Comparison of ENCODE assay signal across 20 mouse cellular contexts in genomic region chr17:50731876-50732275, GRCm38 (mm10).
A peak's percentile ranks its signal among the peaks of the same experiment; 100 is the strongest.
DNase-seq lines count a peak whose midpoint lies in the region; ATAC-seq lines count a peak whose summit lies in the region.
"Had no signal": no experiment of that assay in that cellular context is flagged by ENCODE, and none has a peak within 500 bp of the region (broad histone marks: within the 10 kb centered on the region; RNA-seq: fewer than 3 reads in every experiment).

No protein-coding gene starts in this region.

- no peak overlapping the region for H3K4me2 ChIP-seq in intestine, embryonic 14.5 days (ENCODE audit: low read length)
- no peak overlapping the region for H3K4me2 ChIP-seq in intestine, embryonic 16.5 days (ENCODE audit: low read depth, low read length)
- no peak overlapping the region for H3K4me2 ChIP-seq in neural tube, embryonic 15.5 days
- H3K4me2 ChIP-seq: embryonic facial prominence, embryonic 15.5 days; forebrain, embryonic 13.5 days; heart, embryonic 15.5 days; hindbrain, embryonic 15.5 days; liver, embryonic 13.5 days; midbrain, embryonic 11.5 days; neural tube, embryonic 12.5 days had no signal

- H3K4me1 ChIP-seq in intestine, embryonic 14.5 days (replicated peaks; ENCODE audit: control insufficient read depth, insufficient read depth, low read length): no peaks in the 10 kb centered on the region
- H3K4me1 ChIP-seq in intestine, embryonic 16.5 days (ENCODE audit: control insufficient read depth, insufficient read depth, low read length): no peaks in the 10 kb centered on the region
- H3K4me1 ChIP-seq in neural tube, embryonic 15.5 days: 0 out of 2 replicates have a peak, but pooled peaks cover 8% of the 10 kb centered on the region
- H3K4me1 ChIP-seq: hindbrain, embryonic 15.5 days; neural tube, embryonic 12.5 days had no signal

- no peak overlapping the region for H3K4me3 ChIP-seq in intestine, embryonic 14.5 days (ENCODE audit: low read depth, low read length)
- H3K4me3 ChIP-seq in intestine, embryonic 16.5 days (ENCODE audit: low read length): no peak overlapping the region
- no peak overlapping the region for H3K4me3 ChIP-seq in neural tube, embryonic 15.5 days (replicated peaks)
- H3K4me3 ChIP-seq: embryonic facial prominence, embryonic 15.5 days; forebrain, embryonic 13.5 days; heart, embryonic 15.5 days; hindbrain, embryonic 15.5 days; liver, embryonic 13.5 days; neural tube, embryonic 12.5 days had no signal

- H3K9ac ChIP-seq in intestine, embryonic 14.5 days (ENCODE audit: low read length): no peak overlapping the region
- H3K9ac ChIP-seq in intestine, embryonic 16.5 days (ENCODE audit: low read depth, low read length): no peak overlapping the region
- no peak overlapping the region for H3K9ac ChIP-seq in neural tube, embryonic 15.5 days (replicated peaks)
- H3K9ac ChIP-seq: embryonic facial prominence, embryonic 15.5 days; forebrain, embryonic 13.5 days; heart, embryonic 15.5 days; hindbrain, embryonic 15.5 days; liver, embryonic 13.5 days; neural tube, embryonic 12.5 days had no signal

- no peaks in the 10 kb centered on the region for H3K9me3 ChIP-seq in intestine, embryonic 14.5 days (ENCODE audit: control insufficient read depth, low read length)
- H3K9me3 ChIP-seq in intestine, embryonic 16.5 days (ENCODE audit: control insufficient read depth, low read length): no peaks in the 10 kb centered on the region
- H3K9me3 ChIP-seq in neural tube, embryonic 15.5 days (replicated peaks): no peaks in the 10 kb centered on the region
- H3K9me3 ChIP-seq: embryonic facial prominence, embryonic 15.5 days; forebrain, embryonic 13.5 days; heart, embryonic 15.5 days; hindbrain, embryonic 15.5 days; liver, embryonic 13.5 days; neural tube, embryonic 12.5 days had no signal

- peaks cover 7% of the 10 kb centered on the region; the same call in 1 of the 2 replicates for H3K36me3 ChIP-seq in intestine, embryonic 14.5 days (ENCODE audit: control insufficient read depth, insufficient read depth, low read length)
- peaks cover 3% of the 10 kb centered on the region; the same call in 1 of the 2 replicates for H3K36me3 ChIP-seq in intestine, embryonic 16.5 days (ENCODE audit: control insufficient read depth, insufficient read depth, low read length)
- H3K36me3 ChIP-seq in neural tube, embryonic 15.5 days: no peaks in the 10 kb centered on the region
- H3K36me3 ChIP-seq: heart, embryonic 15.5 days; hindbrain, embryonic 15.5 days; liver, embryonic 13.5 days had no signal

- no peaks in the 10 kb centered on the region for H3K27me3 ChIP-seq in intestine, embryonic 14.5 days (replicated peaks; ENCODE audit: control insufficient read depth, insufficient read depth, low read length)
- H3K27me3 ChIP-seq in intestine, embryonic 16.5 days (replicated peaks; ENCODE audit: control insufficient read depth, insufficient read depth, low read length): no peaks in the 10 kb centered on the region
- no peaks in the 10 kb centered on the region for H3K27me3 ChIP-seq in neural tube, embryonic 15.5 days (replicated peaks)
- H3K27me3 ChIP-seq: embryonic facial prominence, embryonic 15.5 days; forebrain, embryonic 13.5 days; heart, embryonic 15.5 days; hindbrain, embryonic 15.5 days; liver, embryonic 13.5 days; neural tube, embryonic 12.5 days had no signal

- DNase-seq in intestine, embryonic 14.5 days (ENCODE audit: low spot score): peak; percentile 46
- peak; percentile 37 to 46 for DNase-seq in thymus, postnatal 10 days (ENCODE audit: low spot score in 2 of 2)
- no peak for DNase-seq in cerebellum, adult 8-10 months
- DNase-seq in lung, postnatal 36 days: no peak
- DNase-seq: cerebellum, adult 11-12 months; gastrocnemius, postnatal 14 days; liver, embryonic 13.5 days; lung, postnatal 14 days; retina, postnatal 1 day had no signal

- 94% methylated on average over 5 of the region's 5 CpGs for WGBS in intestine, embryonic 14.5 days
- WGBS in intestine, embryonic 16.5 days: 94% methylated on average over 5 of the region's 5 CpGs
- WGBS in neural tube, embryonic 15.5 days: 90% methylated on average over 5 of the region's 5 CpGs

- H3K27ac ChIP-seq in intestine, embryonic 14.5 days (ENCODE audit: low read depth): no peak overlapping the region
- no peak overlapping the region for H3K27ac ChIP-seq in intestine, embryonic 16.5 days (ENCODE audit: low read length)
- no peak overlapping the region for H3K27ac ChIP-seq in neural tube, embryonic 15.5 days (replicated peaks)
- H3K27ac ChIP-seq: embryonic facial prominence, embryonic 15.5 days; forebrain, embryonic 13.5 days; heart, embryonic 15.5 days; hindbrain, embryonic 15.5 days; kidney, postnatal 0 days; liver, embryonic 13.5 days; neural tube, embryonic 12.5 days had no signal

- ATAC-seq in intestine, embryonic 14.5 days (replicated peaks; ENCODE audit: low FRiP score, low TSS enrichment, low read depth): no peak
- no peak for ATAC-seq in intestine, embryonic 16.5 days
- peak; percentile 60 for ATAC-seq in CD4-positive, CD25-positive, alpha-beta regulatory T cell, adult 4 months
- ATAC-seq in inflammation-experienced regulatory T-cells, adult 6 months: peak; percentile 61
- ATAC-seq in neural tube, embryonic 15.5 days (ENCODE audit: low FRiP score): no peak
- ATAC-seq: forebrain, embryonic 13.5 days had no signal

Comparison
In these comparisons a context has a peak if more than half of its experiments do, and no peak if none do; other contexts are left out.
1. ATAC-seq: peak in CD4-positive, CD25-positive, alpha-beta regulatory T cell, adult 4 months (single experiment) and inflammation-experienced regulatory T-cells, adult 6 months (single experiment); none in intestine, embryonic 14.5 days (single experiment), intestine, embryonic 16.5 days (single experiment) and neural tube, embryonic 15.5 days (single experiment).
2. DNase-seq: peak in intestine, embryonic 14.5 days (single experiment) and thymus, postnatal 10 days (2 of 2); none in cerebellum, adult 8-10 months (single experiment) and lung, postnatal 36 days (single experiment).